Mouse (Mus musculus) hindbrain, embryonic 13.5 days (tissue): ENCODE measurements around the gene Dedd. TPM values are rescaled to one million over a fixed set of nuclear protein-coding genes. Genes with fewer than 3 reads are reported as not detected.

Experiments
- ATAC-seq: fragments of 200-750 bp; cut with Nextera tagmentation; 2 replicates; pipeline ENCODE4 v1.8.0; 2017; ENCODE audit warnings: moderate TSS enrichment; ENCODE audit not compliant: low FRiP score
- H3K27ac ChIP-seq: fragments of 300-500 bp; sonication (generic); 2 replicates; pipeline ENCODE4 v1.5.1; 2015; ENCODE audit warnings: inconsistent platforms, mild to moderate bottlenecking, moderate library complexity
- H3K27me3 ChIP-seq: fragments of 300-500 bp; sonication (generic); 2 replicates; pipeline ENCODE4 v1.6.1; 2015; ENCODE audit warnings: mild to moderate bottlenecking, inconsistent platforms
- H3K36me3 ChIP-seq: fragments of 300-500 bp; sonication (generic); 2 replicates; pipeline ENCODE4 v1.6.1; 2015; ENCODE audit warnings: mild to moderate bottlenecking, inconsistent platforms
- H3K4me1 ChIP-seq: fragments of 300-500 bp; sonication (generic); replicated peaks from 2 replicates; pipeline ENCODE4 v1.6.1; 2015; ENCODE audit warnings: inconsistent platforms
- H3K4me2 ChIP-seq: fragments of 300-500 bp; sonication (generic); 2 replicates; pipeline ENCODE4 v1.6.1; 2015; ENCODE audit warnings: inconsistent platforms, mild to moderate bottlenecking, moderate library complexity
- H3K4me3 ChIP-seq: fragments of 300-500 bp; sonication (generic); 2 replicates; pipeline ENCODE4 v1.5.1; 2015; ENCODE audit warnings: mild to moderate bottlenecking, inconsistent platforms
- H3K9ac ChIP-seq: fragments of 300-500 bp; sonication (generic); 2 replicates; pipeline ENCODE4 v1.6.1; 2015; ENCODE audit warnings: mild to moderate bottlenecking, inconsistent platforms
- H3K9me3 ChIP-seq: fragments of 300-500 bp; sonication (generic); 2 replicates; pipeline ENCODE4 v1.6.1; 2016; ENCODE audit warnings: inconsistent platforms
- WGBS: fragments of 180-500 bp; shearing (Covaris S2); methylation state at CpG from one replicate; pipeline ENCODE4 v1.1.7; 2015; 5-methylcytosine and 5-hydroxymethylcytosine counted together
- polyA plus RNA-seq: library from polyadenylated mRNA; unstranded; fragments of >200 nt; fragmentation: Nextera tagmentation; extraction: Ambion mirVana; gene quantifications from 2 replicates; pipeline ENCODE4 v1.2.1, GENCODE M21; 2015

Dedd gene
- polyA plus RNA-seq: 51.6 and 52.3 TPM in 2 replicates

GRCm38 (mm10) chr1:171328839-171329432, at the start of gene Dedd:
TSS of gene Dedd (plus strand) at chr1:171329145.
- ATAC-seq: peak; percentile 96
- H3K4me1 ChIP-seq: peaks cover 63% of the 10 kb centered on the region
- WGBS: under 1% methylated on average over 47 of the region's 48 CpGs
- H3K9me3 ChIP-seq: no peaks in the 10 kb centered on the region
- H3K36me3 ChIP-seq: peaks cover 13% of the 10 kb centered on the region; the same call in 1 of the 2 replicates
- peak within 1 kb of the TSS; percentile 90 for H3K9ac ChIP-seq
- peak within 1 kb of the TSS; percentile 99 for H3K27ac ChIP-seq
- H3K4me2 ChIP-seq: peak within 1 kb of the TSS; percentile 90
- H3K27me3 ChIP-seq: no peaks in the 10 kb centered on the region
- peak within 1 kb of the TSS; percentile 91 for H3K4me3 ChIP-seq

GRCm38 (mm10) chr1:171279721-171280120, 49.2 kb upstream of the Dedd start:
- WGBS: 55% methylated on average over 5 of the region's 5 CpGs
- ATAC-seq: no peak
- Histone ChIP-seq H3K36me3 (peaks cover 63% of the 10 kb centered on the region), H3K9me3 (no peaks in the 10 kb centered on the region), H3K27me3 (no peaks in the 10 kb centered on the region), H3K27ac (no peak overlapping the region), H3K4me3 (peak overlapping the region; percentile 63), H3K9ac (peak overlapping the region; percentile 85), H3K4me1 (peaks cover 31% of the 10 kb centered on the region), H3K4me2 (peak overlapping the region; percentile 77)

GRCm38 (mm10) chr1:171280250-171280915, 48.6 kb upstream of the Dedd start:
- no peak; the same call in 1 of the 2 replicates for ATAC-seq

GRCm38 (mm10) chr1:171280916-171281527, 47.9 kb upstream of the Dedd start, which contains the start of gene Ppox:
TSS of gene Ppox (minus strand) at chr1:171281186.
- H3K4me1 ChIP-seq: peaks cover 44% of the 10 kb centered on the region
- H3K4me3 ChIP-seq: peak within 1 kb of the TSS; percentile 63
- peak within 1 kb of the TSS; percentile 85 for H3K9ac ChIP-seq
- peak within 1 kb of the TSS; percentile 77 for H3K4me2 ChIP-seq
- H3K27ac ChIP-seq: peak within 1 kb of the TSS; percentile 83
- ATAC-seq: peak; percentile 97
- WGBS: under 1% methylated on average over 26 of the region's 26 CpGs
- no peaks in the 10 kb centered on the region for H3K27me3 ChIP-seq
- no peaks in the 10 kb centered on the region for H3K9me3 ChIP-seq
- H3K36me3 ChIP-seq: peaks cover 63% of the 10 kb centered on the region

More at GRCm38 (mm10) chr1:171280250-171280915, 48.6 kb upstream of the Dedd start:
- H3K36me3 ChIP-seq: peaks cover 63% of the 10 kb centered on the region
- H3K4me2 ChIP-seq: peak overlapping the region; percentile 77
- H3K4me3 ChIP-seq: peak overlapping the region; percentile 63
- WGBS: 1% methylated on average over 25 of the region's 25 CpGs
- H3K27ac ChIP-seq: peak overlapping the region; percentile 41; the same call in 1 of the 2 replicates
- no peaks in the 10 kb centered on the region for H3K9me3 ChIP-seq
- no peaks in the 10 kb centered on the region for H3K27me3 ChIP-seq
- peaks cover 37% of the 10 kb centered on the region for H3K4me1 ChIP-seq
- peak overlapping the region; percentile 85 for H3K9ac ChIP-seq

- H3K27me3 ChIP-seq: no peaks in the 10 kb centered on the region
- peak overlapping the region; percentile 83 for H3K27ac ChIP-seq
- no peaks in the 10 kb centered on the region for H3K9me3 ChIP-seq
- peak overlapping the region; percentile 63 for H3K4me3 ChIP-seq
- H3K4me1 ChIP-seq: peaks cover 49% of the 10 kb centered on the region
- H3K9ac ChIP-seq: peak overlapping the region; percentile 64
- H3K4me2 ChIP-seq: peak overlapping the region; percentile 77
- WGBS: 0% methylated on average over 10 of the region's 10 CpGs
- H3K36me3 ChIP-seq: peaks cover 63% of the 10 kb centered on the region
- peak; percentile 51 for ATAC-seq
Measured at GRCm38 (mm10) chr1:171281528-171281923, 47.4 kb upstream of the Dedd start.

- Histone ChIP-seq H3K9ac (no peak overlapping the region), H3K27ac (no peak overlapping the region), H3K4me1 (peaks cover 55% of the 10 kb centered on the region), H3K4me3 (no peak overlapping the region; the same call in 1 of the 2 replicates), H3K36me3 (peaks cover 57% of the 10 kb centered on the region), H3K27me3 (no peaks in the 10 kb centered on the region), H3K9me3 (no peaks in the 10 kb centered on the region), H3K4me2 (peak overlapping the region; percentile 77; the same call in 1 of the 2 replicates)
- 83% methylated on average over 18 of the region's 18 CpGs for WGBS
- ATAC-seq: no peak
Measured at GRCm38 (mm10) chr1:171282086-171282805, 46.7 kb upstream of the Dedd start.

- Histone ChIP-seq H3K36me3 (peaks cover 45% of the 10 kb centered on the region), H3K4me3 (no peak overlapping the region), H3K27me3 (no peaks in the 10 kb centered on the region), H3K4me1 (peaks cover 60% of the 10 kb centered on the region), H3K9ac (no peak overlapping the region), H3K9me3 (no peaks in the 10 kb centered on the region), H3K4me2 (no peak overlapping the region), H3K27ac (no peak overlapping the region)
- no peak for ATAC-seq
- WGBS: 92% methylated on average over 18 of the region's 18 CpGs
Measured at GRCm38 (mm10) chr1:171283188-171284160, 45.5 kb upstream of the Dedd start.

GRCm38 (mm10) chr1:171284491-171284890, 44.5 kb upstream of the Dedd start:
- Histone ChIP-seq H3K9ac (no peak overlapping the region), H3K4me1 (peaks cover 61% of the 10 kb centered on the region), H3K36me3 (peaks cover 52% of the 10 kb centered on the region), H3K27me3 (no peaks in the 10 kb centered on the region), H3K4me2 (no peak overlapping the region), H3K27ac (no peak overlapping the region), H3K9me3 (no peaks in the 10 kb centered on the region), H3K4me3 (no peak overlapping the region)
- ATAC-seq: no peak
- WGBS: 93% methylated on average over 15 of the region's 15 CpGs

- ATAC-seq: no peak
- no peak overlapping the region; the same call in 1 of the 2 replicates for H3K27ac ChIP-seq
- peaks cover 58% of the 10 kb centered on the region for H3K36me3 ChIP-seq
- H3K4me3 ChIP-seq: no peak overlapping the region
- no peaks in the 10 kb centered on the region for H3K27me3 ChIP-seq
- peaks cover 53% of the 10 kb centered on the region for H3K4me1 ChIP-seq
- no peak overlapping the region for H3K4me2 ChIP-seq
- no peak overlapping the region for H3K9ac ChIP-seq
- 87% methylated on average over 20 of the region's 20 CpGs for whole genome bisulfite sequencing
- H3K9me3 ChIP-seq: no peaks in the 10 kb centered on the region
Measured at GRCm38 (mm10) chr1:171285096-171285892, 43.7 kb upstream of the Dedd start.

GRCm38 (mm10) chr1:171286517-171286916, 42.4 kb upstream of the Dedd start:
- Histone ChIP-seq H3K4me1 (peaks cover 46% of the 10 kb centered on the region), H3K9me3 (no peaks in the 10 kb centered on the region), H3K4me3 (peak overlapping the region; percentile 88), H3K27ac (0 out of 2 replicates have a peak overlapping the region, but pooled peaks have one; percentile 97), H3K27me3 (no peaks in the 10 kb centered on the region), H3K4me2 (peak overlapping the region; percentile 63), H3K9ac (peak overlapping the region; percentile 98), H3K36me3 (peaks cover 60% of the 10 kb centered on the region)
- ATAC-seq: no peak
- 86% methylated on average over 19 of the region's 19 CpGs for WGBS
